Mouse (Mus musculus): Measurements from ENCODE around the gene Map2k7. TPM values are rescaled to one million over a fixed set of nuclear protein-coding genes. Genes with fewer than 3 reads are reported as not detected.
"Not testable (repeated sequence)": the region's sequence is repeated elsewhere in the genome, so short reads cannot be mapped to it uniquely, and the experiment has no call there.

Map2k7 gene
- polyA plus RNA-seq, 1 experiment from 2014 or later: 36.9 TPM

DNA sequence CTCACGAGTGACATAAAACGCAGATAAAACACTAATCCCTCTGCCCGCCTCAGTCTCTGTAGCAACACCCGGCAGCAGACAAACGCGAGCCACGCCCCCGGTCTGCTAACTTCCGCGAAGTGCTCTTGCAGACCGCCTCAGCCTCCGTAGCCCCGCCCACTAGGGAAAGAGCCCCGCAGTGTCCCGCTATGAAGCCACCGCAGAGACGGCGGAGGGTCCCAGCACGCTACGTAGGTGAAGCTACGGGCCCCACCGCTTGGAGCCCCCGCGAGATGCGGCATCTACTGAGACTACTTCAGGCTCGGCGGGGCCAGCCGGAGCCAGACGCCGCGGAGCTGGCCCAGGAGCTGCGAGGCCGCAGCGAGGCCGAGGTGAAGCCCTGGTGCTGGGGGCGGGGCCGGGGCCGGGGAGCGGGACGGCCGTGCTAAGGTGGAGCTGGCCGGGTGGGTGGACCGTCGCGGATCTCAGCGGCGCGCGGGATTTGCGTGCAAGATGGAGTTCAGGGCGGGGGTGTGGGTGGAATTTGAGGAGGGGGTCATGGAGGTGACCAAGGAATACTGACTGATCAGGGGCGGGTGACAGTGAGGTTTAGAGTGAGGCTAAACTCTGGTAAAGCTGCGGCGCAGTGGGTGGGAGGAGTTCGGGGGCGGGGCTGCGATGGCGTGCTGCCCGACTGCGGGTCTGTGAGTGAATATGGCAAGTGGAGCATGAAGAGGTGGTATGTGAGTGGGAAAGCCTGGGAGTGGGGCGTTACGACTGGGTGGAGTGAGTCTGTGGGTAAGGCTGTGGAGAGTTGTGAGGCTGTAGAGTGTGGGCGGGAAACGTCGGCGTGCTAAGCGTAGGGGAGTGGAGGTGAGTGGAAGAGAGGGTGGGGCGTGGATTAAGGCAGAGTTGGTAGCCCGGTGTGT, 14.6 kb downstream of the Map2k7 start, which contains the start of gene Snapc2:
Gene Snapc2, plus strand, starts transcription at position 147 of the 908 bp plus-strand sequence.
- H3K4me3 ChIP-seq: peak within 1 kb of the TSS; percentile 85
- WGBS: 1% methylated on average over 69 of the region's 69 CpGs
- no peaks in the 10 kb centered on the region for H3K9me3 ChIP-seq
- peaks cover 60% of the 10 kb centered on the region for H3K4me1 ChIP-seq (replicated peaks)
- ATAC-seq (ENCODE audit: low read depth): peak; percentile 88
- H3K36me3 ChIP-seq: peaks cover 49% of the 10 kb centered on the region
- no peaks in the 10 kb centered on the region for H3K27me3 ChIP-seq
- peak within 1 kb of the TSS; percentile 95 for H3K27ac ChIP-seq (replicated peaks)
- H3K9ac ChIP-seq: peak within 1 kb of the TSS; percentile 90
- peak within 1 kb of the TSS; percentile 63 for H3K4me2 ChIP-seq

- H3K4me2 ChIP-seq: peak overlapping the region; percentile 63
- ATAC-seq (ENCODE audit: low read depth): no peak
- H3K9me3 ChIP-seq: no peaks in the 10 kb centered on the region
- peak overlapping the region; percentile 90 for H3K9ac ChIP-seq
- no peaks in the 10 kb centered on the region for H3K27me3 ChIP-seq
- peak overlapping the region; percentile 95 for H3K27ac ChIP-seq (replicated peaks)
- peak overlapping the region; percentile 85 for H3K4me3 ChIP-seq
- H3K36me3 ChIP-seq: peaks cover 42% of the 10 kb centered on the region
- 69% methylated on average over 6 of the region's 6 CpGs for whole genome bisulfite sequencing
- peaks cover 60% of the 10 kb centered on the region for H3K4me1 ChIP-seq (replicated peaks)
Observed at GRCm38 (mm10) chr8:4254001-4254400, 15.5 kb downstream of the Map2k7 start.

GRCm38 (mm10) chr8:4255471-4255870, 16.9 kb downstream of the Map2k7 start:
- WGBS: 87% methylated on average over 7 of the region's 7 CpGs
- H3K36me3 ChIP-seq: peaks cover 39% of the 10 kb centered on the region

GRCm38 (mm10) chr8:4256911-4257310, 18.4 kb downstream of the Map2k7 start:
- peak overlapping the region; percentile 89 for H3K9ac ChIP-seq
- H3K4me2 ChIP-seq: peak overlapping the region; percentile 72
- peak overlapping the region; percentile 97 for H3K27ac ChIP-seq (replicated peaks)
- no peak for ATAC-seq (ENCODE audit: low read depth)
- H3K4me1 ChIP-seq (replicated peaks): peaks cover 57% of the 10 kb centered on the region
- no peaks in the 10 kb centered on the region for H3K9me3 ChIP-seq
- 57% methylated on average over 4 of the region's 4 CpGs for WGBS
- H3K27me3 ChIP-seq: no peaks in the 10 kb centered on the region
- H3K4me3 ChIP-seq: peak overlapping the region; percentile 78
- H3K36me3 ChIP-seq: peaks cover 52% of the 10 kb centered on the region

More at GRCm38 (mm10) chr8:4255471-4255870, 16.9 kb downstream of the Map2k7 start:
- not testable (repeated sequence) for H3K27me3 ChIP-seq; H3K9ac ChIP-seq; H3K4me2 ChIP-seq; H3K27ac ChIP-seq (replicated peaks); H3K4me3 ChIP-seq; ATAC-seq (ENCODE audit: low read depth); H3K9me3 ChIP-seq
- H3K4me1 ChIP-seq (replicated peaks): peaks cover 64% of the 10 kb centered on the region

DNA sequence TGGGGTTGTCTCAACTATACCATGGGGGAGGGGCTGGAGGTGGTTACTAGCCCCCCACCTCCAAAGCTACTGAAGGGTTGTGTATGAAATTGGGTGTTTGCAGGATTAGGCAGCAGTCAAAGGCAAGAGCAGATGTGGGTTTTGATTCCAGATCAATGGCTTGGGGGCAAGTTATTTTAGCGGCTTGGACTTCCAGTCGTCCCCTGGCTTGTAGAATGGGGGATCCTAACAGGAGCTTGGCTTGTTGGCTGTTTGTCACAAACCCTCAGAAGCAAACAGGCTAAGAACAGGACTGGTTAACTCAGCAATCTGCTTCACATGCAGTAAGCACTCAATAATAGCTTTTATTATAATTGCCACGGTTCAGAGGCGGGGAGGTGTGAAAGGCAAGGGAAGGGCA, 18.8 kb downstream of the Map2k7 start:
- Histone ChIP-seq H3K9ac (peak overlapping the region; percentile 89), H3K27ac (replicated peaks) (peak overlapping the region; percentile 97), H3K9me3 (no peaks in the 10 kb centered on the region), H3K4me2 (peak overlapping the region; percentile 72), H3K27me3 (no peaks in the 10 kb centered on the region), H3K36me3 (peaks cover 56% of the 10 kb centered on the region), H3K4me1 (replicated peaks) (peaks cover 53% of the 10 kb centered on the region), H3K4me3 (peak overlapping the region; percentile 78)
- WGBS: 62% methylated on average over 4 of the region's 4 CpGs
- ATAC-seq (ENCODE audit: low read depth): no peak

DNA sequence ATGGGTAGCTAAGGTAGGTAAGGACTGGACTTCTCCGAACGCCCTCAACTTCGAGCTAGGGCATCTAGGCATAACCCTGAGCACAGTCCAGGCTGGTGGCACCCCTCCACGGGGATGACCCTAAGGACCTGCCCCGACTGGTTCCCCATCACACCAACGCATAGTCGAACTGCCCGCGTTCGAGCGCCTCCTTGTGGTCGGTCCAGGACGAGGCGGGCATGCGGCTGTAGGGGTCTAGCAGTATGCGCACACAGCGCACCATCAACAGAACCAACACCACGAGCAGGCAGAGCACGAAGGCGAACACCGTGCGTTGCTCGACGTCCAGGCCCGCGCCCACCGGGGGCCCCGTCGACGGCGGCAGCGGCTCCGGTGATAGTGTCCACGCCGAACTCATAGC, 19.7 kb downstream of the Map2k7 start:
- Histone ChIP-seq H3K9me3 (no peaks in the 10 kb centered on the region), H3K4me1 (replicated peaks) (peaks cover 49% of the 10 kb centered on the region), H3K36me3 (peaks cover 65% of the 10 kb centered on the region), H3K9ac (peak overlapping the region; percentile 89), H3K4me3 (peak overlapping the region; percentile 78), H3K4me2 (peak overlapping the region; percentile 72), H3K27ac (replicated peaks) (peak overlapping the region; percentile 97), H3K27me3 (no peaks in the 10 kb centered on the region)
- peak; percentile 70 for ATAC-seq (ENCODE audit: low read depth)
- 2% methylated on average over 35 of the region's 35 CpGs for WGBS

DNA sequence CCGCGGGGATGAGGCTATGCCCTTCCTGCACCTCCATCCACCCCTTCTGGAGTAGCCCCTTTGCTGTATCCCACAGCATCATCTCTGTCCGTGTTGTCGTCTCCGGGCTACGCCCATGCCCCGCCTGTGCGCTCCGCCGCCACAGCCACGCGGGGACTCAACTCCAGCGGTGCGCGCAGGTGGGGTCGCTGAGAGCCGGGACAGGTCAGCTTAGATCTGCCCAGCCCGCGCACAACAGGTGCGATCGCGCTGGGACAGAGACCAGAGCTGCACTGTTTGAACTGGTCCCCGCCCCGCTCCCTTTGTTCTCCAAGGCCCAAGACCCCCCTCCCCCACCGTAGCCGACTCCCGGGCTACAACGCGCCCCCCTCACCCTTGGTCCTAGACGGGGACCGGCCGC, 20.1 kb downstream of the Map2k7 start:
- H3K4me2 ChIP-seq: peak overlapping the region; percentile 72
- H3K4me3 ChIP-seq: peak overlapping the region; percentile 78
- peak overlapping the region; percentile 89 for H3K9ac ChIP-seq
- under 1% methylated on average over 32 of the region's 32 CpGs for WGBS
- H3K36me3 ChIP-seq: peaks cover 70% of the 10 kb centered on the region
- no peaks in the 10 kb centered on the region for H3K27me3 ChIP-seq
- H3K9me3 ChIP-seq: no peaks in the 10 kb centered on the region
- peak; percentile 80 for ATAC-seq (ENCODE audit: low read depth)
- peak overlapping the region; percentile 97 for H3K27ac ChIP-seq (replicated peaks)
- H3K4me1 ChIP-seq (replicated peaks): peaks cover 47% of the 10 kb centered on the region

DNA sequence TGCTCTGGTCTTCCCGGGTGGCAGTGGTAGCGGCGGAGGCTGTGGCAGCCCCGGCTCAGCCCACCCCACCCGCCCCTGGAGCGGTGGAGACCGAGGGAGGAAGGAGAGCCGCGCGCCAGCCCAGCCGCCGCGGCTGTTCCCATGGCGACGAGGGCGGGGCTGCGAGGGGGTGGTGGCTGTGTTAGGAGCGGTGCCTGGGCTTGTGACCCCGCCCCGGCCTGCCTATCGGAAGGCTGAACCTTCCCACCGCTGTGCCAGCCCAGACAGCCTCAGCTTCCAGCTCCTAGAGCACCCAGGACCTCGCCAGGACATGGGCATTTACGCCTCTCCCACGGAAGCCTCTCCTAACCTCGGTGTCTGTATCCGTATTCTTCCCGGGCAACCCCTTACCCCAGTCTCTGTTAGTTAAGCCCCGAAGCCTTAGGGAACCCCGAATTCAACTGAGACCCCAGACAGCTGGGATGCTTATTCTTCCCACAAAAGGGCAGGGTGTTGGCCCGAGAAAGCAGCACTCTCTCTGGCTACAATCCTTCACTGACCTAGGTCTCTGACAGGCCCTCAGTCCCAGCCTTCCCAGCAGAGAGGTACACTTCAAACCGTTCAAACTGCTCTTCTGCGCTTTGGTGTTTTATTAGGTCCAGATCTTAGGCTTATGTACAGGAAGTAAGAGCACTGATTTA, 20.7 kb downstream of the Map2k7 start, which contains the start of gene Ctxn1:
Gene Ctxn1, minus strand, starts transcription at position 150 of the 680 bp plus-strand sequence.
- Histone ChIP-seq H3K27ac (replicated peaks) (peak within 1 kb of the TSS; percentile 97), H3K9ac (peak within 1 kb of the TSS; percentile 89), H3K4me1 (replicated peaks) (peaks cover 41% of the 10 kb centered on the region), H3K27me3 (no peaks in the 10 kb centered on the region), H3K36me3 (peaks cover 75% of the 10 kb centered on the region), H3K4me2 (peak within 1 kb of the TSS; percentile 72), H3K9me3 (no peaks in the 10 kb centered on the region), H3K4me3 (peak within 1 kb of the TSS; percentile 78)
- WGBS: 5% methylated on average over 33 of the region's 33 CpGs
- ATAC-seq (ENCODE audit: low read depth): peak; percentile 92

DNA sequence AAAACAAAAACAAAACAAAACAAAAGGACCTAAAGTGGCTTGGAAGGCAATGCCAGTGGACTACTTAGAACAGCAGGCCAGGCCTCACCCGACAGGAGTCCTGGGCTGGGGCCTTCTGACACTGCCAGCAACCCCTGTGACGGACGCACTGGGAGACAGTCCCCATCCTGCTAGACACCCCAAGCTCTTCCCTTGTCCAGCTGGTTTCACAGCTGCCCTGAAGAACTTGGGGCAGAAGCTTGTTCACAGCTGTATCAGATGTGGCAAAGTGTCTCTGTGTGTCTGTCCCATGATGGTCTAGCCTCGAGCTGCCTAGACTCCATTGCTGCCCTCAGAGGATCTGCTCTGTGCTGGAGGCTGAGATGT, 21.2 kb downstream of the Map2k7 start:
- Histone ChIP-seq H3K27me3 (no peaks in the 10 kb centered on the region), H3K9me3 (no peaks in the 10 kb centered on the region), H3K4me3 (no peak overlapping the region), H3K9ac (peak overlapping the region; percentile 89), H3K4me1 (replicated peaks) (peaks cover 37% of the 10 kb centered on the region), H3K36me3 (peaks cover 75% of the 10 kb centered on the region), H3K27ac (replicated peaks) (peak overlapping the region; percentile 97), H3K4me2 (peak overlapping the region; percentile 72; the same call in 1 of the 2 replicates)
- 85% methylated on average over 4 of the region's 4 CpGs for WGBS
- no peak for ATAC-seq (ENCODE audit: low read depth)

DNA sequence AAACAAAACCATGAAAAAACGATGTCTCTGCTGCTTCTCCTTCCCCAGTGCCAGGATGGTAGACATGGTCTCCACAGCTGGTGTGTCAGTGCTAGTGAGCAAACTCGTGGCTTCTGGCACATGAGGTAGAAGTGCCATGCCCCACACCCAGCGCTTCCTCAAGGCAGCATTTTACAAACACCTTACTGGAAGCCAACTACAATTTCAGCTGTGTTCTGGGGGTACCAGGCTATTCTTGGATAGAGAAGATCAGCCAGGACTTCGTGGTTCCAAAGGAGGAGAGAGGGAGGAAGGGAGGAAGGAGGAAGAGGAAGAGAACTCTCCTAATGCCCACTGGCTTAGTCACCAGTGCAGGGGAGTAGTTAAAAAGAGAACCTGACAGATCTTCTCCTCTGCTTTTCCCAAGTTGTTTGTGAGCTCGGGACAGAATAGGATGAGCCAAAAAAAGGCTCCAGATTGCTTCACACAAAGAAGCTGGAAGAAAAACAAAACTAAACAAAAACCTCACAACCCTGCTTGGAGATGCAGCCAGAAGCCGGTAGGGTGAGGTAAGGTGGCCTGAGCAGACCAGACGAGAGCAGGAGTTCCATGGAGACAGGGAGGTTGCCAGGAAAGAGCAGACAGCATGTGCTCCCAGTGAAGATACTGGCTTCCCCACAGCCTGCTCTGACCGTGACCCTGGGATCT, 24.7 kb downstream of the Map2k7 start:
- Histone ChIP-seq H3K9me3 (no peaks in the 10 kb centered on the region), H3K36me3 (peaks cover 85% of the 10 kb centered on the region), H3K4me1 (replicated peaks) (peaks cover 10% of the 10 kb centered on the region), H3K4me2 (no peak overlapping the region), H3K4me3 (no peak overlapping the region), H3K27me3 (no peaks in the 10 kb centered on the region), H3K9ac (no peak overlapping the region), H3K27ac (replicated peaks) (no peak overlapping the region)
- no peak for ATAC-seq (ENCODE audit: low read depth)
- WGBS: 91% methylated on average over 8 of the region's 8 CpGs

- Histone ChIP-seq H3K4me1 (replicated peaks) (no peaks in the 10 kb centered on the region), H3K4me3 (no peak overlapping the region), H3K36me3 (peaks cover 99% of the 10 kb centered on the region), H3K27me3 (no peaks in the 10 kb centered on the region), H3K9ac (no peak overlapping the region), H3K9me3 (no peaks in the 10 kb centered on the region), H3K4me2 (no peak overlapping the region), H3K27ac (replicated peaks) (no peak overlapping the region)
- 95% methylated on average over 15 of the region's 15 CpGs for WGBS
- ATAC-seq (ENCODE audit: low read depth): no peak
Observed at GRCm38 (mm10) chr8:4265160-4265914, 26.8 kb downstream of the Map2k7 start.

Measured in neural tube, embryonic 13.5 days (tissue).